Mouse (Mus musculus) brain, embryonic 14.5 days (tissue): ENCODE measurements around the gene Ubl4a. TPM values are rescaled to one million over a fixed set of nuclear protein-coding genes. Genes with fewer than 3 reads are reported as not detected.
"Not testable (repeated sequence)": the region's sequence is repeated elsewhere in the genome, so short reads cannot be mapped to it uniquely, and the experiment has no call there.

Experiments
- DNase-seq: peaks from one replicate; pipeline ENCODE4 v3.0.0-alpha.2; 2011; ENCODE audit warnings: low read depth
- CTCF ChIP-seq: fragments of 200-500 bp; IDR thresholded peaks from 2 replicates; pipeline ENCODE4 v1.5.1; 2012; ENCODE audit warnings: inconsistent platforms, mild to moderate bottlenecking, moderate library complexity, borderline replicate concordance; ENCODE audit not compliant: insufficient read depth, insufficient read length; ENCODE audit errors: extremely low read depth
- POLR2A ChIP-seq: fragments of 200-500 bp; IDR thresholded peaks from 2 replicates; pipeline ENCODE4 v1.6.1; 2012; ENCODE audit warnings: mild to moderate bottlenecking, inconsistent platforms, borderline replicate concordance; ENCODE audit not compliant: poor library complexity, insufficient read depth, insufficient read length, severe bottlenecking; ENCODE audit errors: extremely low read depth
- polyA plus RNA-seq: library from polyadenylated mRNA; depleted of rRNA; stranded (reverse); fragments of >200 nt; gene quantifications from 2 replicates; pipeline ENCODE4 v1.2.3, GENCODE M21; 2012; rRNA removed

Gene Ubl4a
- polyA plus RNA-seq: 52.8 and 63.4 TPM in 2 replicates

DNA sequence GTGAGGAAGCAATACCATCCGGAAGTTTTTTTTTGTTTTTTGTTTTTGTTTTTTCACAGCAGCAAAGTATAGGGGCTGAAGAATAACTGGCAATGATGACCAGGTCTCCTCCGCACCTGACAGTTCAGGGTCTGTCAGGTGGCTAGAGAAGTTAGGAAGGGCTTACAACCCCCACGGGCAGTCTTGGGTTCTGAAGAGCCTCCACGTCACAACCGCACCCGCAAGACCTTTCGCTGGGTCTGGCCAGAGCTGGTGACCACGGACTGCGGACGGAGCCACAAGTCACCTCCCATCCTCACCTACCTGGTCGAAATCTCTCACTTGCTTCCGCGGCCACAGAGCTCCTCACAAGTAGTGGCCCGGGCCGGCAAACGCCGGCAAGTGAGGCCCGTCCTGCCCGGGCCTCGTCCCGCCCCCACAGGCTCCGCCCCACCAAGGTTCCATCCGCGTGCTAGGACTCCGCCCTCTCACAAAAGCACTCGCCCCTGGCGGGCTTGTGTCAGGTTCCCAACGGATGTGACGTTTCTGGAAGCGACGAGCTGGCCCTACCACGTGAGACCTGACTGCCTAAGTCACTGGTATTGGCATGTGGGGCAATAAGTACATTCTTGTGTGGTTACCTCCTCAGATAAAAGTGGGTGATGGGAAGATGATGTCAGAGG lies at the start of gene Ubl4a, which contains the start of gene Slc10a3:
TSS of gene Ubl4a (minus strand) at position 331 of the 662 bp plus-strand sequence.
TSS of gene Slc10a3 (minus strand) at position 462 of the 662 bp plus-strand sequence.
- peak; percentile 94 for DNase-seq
- TF ChIP-seq CTCF (no peak), POLR2A (peak; percentile 61; the same call in 1 of the 2 replicates)

GRCm38 (mm10) chrX:74413377-74413776 lies 40.4 kb upstream of the Ubl4a start:
- peak; percentile 88 for DNase-seq
- peak; percentile 90 for TF ChIP-seq CTCF
- TF ChIP-seq POLR2A: no peak

DNA sequence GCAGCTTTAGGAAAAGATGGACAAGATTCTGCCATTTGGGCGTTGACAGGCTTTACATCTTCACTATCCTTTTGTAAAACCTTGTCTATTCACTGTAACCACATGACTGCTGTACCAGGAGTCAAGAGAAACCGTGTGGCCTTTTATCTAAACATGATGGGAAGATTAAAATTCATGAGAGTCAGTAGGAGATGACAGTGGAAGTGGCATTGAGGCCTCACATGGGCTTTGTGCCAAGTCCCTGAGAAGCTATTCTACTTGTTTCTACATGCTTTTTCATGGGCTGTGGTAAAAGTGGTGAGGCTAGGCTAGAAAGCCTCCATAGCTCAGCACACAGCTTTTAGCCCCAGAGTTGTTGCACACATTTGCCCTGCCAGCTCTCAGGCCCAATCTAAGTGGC lies 35.3 kb upstream of the Ubl4a start:
- TF ChIP-seq CTCF (no peak), POLR2A (no peak)
- peak; percentile 37 for DNase-seq

- no peak for TF ChIP-seq POLR2A
- no peak for DNase-seq
Observed at GRCm38 (mm10) chrX:74400136-74400535, 27.1 kb upstream of the Ubl4a start.

GRCm38 (mm10) chrX:74392535-74393443 lies 19.8 kb upstream of the Ubl4a start, which contains the start of the genes Fam3a and Ikbkg:
Gene Fam3a, minus strand, starts transcription at chrX:74393272.
Gene Ikbkg, plus strand, starts transcription at chrX:74393290.
- peak; percentile 95 for DNase-seq
- TF ChIP-seq POLR2A (peak; percentile 53; the same call in 1 of the 2 replicates), CTCF (peak; percentile 35; the same call in 1 of the 2 replicates)

DNA sequence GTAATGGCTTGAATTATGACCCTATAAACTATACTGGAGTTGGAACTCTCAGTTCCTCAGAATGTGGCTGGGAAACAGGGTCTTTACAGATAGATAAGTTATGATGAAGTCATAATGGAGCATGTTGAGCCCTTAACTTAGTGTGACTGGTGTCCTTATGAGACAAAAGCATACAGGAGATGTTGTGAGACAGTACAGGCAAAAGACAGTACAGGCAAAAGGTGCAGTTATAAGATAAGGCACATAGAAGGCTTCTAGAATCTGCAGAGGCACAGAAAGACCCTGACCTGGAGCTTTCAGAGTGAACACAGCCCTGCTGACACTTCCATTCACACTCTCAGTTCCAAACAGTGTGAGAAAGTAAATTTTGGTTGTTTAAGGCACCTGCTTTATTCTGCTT lies 15.1 kb upstream of the Ubl4a start:
- DNase-seq: no peak
- no peak for TF ChIP-seq CTCF
- no peak for TF ChIP-seq POLR2A

- no peak for DNase-seq
- TF ChIP-seq POLR2A (no peak), CTCF (no peak)
Observed at GRCm38 (mm10) chrX:74384451-74384850, 11.4 kb upstream of the Ubl4a start.

- peak; percentile 72 for DNase-seq
- TF ChIP-seq POLR2A (peak; percentile 39; the same call in 1 of the 2 replicates), CTCF (peak; percentile 20; the same call in 1 of the 2 replicates)
Observed at GRCm38 (mm10) chrX:74368209-74368909, 4.7 kb downstream of the Ubl4a start.

DNA sequence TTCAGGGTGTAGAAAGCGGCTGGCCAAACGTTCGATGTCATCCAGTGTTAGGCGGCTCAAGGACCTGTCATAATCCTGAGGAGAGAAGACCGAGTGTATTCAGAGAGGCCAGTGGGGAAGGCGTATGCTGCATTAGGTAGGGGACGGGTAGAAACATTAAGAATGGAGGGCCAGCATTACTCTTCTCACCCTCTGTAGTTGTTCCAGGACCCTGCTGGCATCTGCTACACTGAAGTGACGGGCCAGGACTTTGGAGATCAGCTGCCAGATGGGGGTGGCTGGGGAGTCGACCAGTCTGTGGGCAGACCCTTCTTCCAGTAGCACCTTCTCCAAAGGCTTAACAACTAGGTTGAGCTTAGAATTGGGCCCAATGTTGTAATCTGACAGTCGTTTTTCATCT lies 5.5 kb downstream of the Ubl4a start:
- TF ChIP-seq POLR2A: no peak
- TF ChIP-seq CTCF: no peak
- no peak for DNase-seq

- TF ChIP-seq POLR2A (no peak), CTCF (no peak)
- DNase-seq: no peak
Observed at GRCm38 (mm10) chrX:74359171-74359570, 13.8 kb downstream of the Ubl4a start.

GRCm38 (mm10) chrX:74357069-74357468 lies 15.9 kb downstream of the Ubl4a start:
- not testable (repeated sequence) for DNase-seq
